Comparison of ENCODE assay signal across 26 mouse cellular contexts in genomic region chrX:115586111-115586865, GRCm38 (mm10).
DNase-seq lines count a peak whose midpoint lies in the region; ATAC-seq and TF ChIP-seq lines count a peak whose summit lies in the region.
"Had no signal": no experiment of that assay in that cellular context is flagged by ENCODE, and none has a peak within 500 bp of the region (broad histone marks: within the 10 kb centered on the region; RNA-seq: fewer than 3 reads in every experiment).

No protein-coding gene starts in this region.

- H3K36me3 ChIP-seq in hindbrain, postnatal 0 days (ENCODE audit: insufficient read depth, low read length), result no peaks in the 10 kb centered on the region
- H3K36me3 ChIP-seq in hindbrain, embryonic 14.5 days (replicated peaks; ENCODE audit: control insufficient read depth, insufficient read depth), result no peaks in the 10 kb centered on the region
- H3K36me3 ChIP-seq in intestine, embryonic 15.5 days, result no peaks in the 10 kb centered on the region
- H3K36me3 ChIP-seq: embryonic facial prominence, embryonic 15.5 days; hindbrain, embryonic 10.5 days; neural tube, embryonic 13.5 days had no signal

- no peaks in the 10 kb centered on the region for H3K27me3 ChIP-seq in hindbrain, postnatal 0 days (ENCODE audit: insufficient read depth, low read length)
- H3K27me3 ChIP-seq in hindbrain, embryonic 14.5 days (ENCODE audit: control insufficient read depth, insufficient read depth, low read length), result no peaks in the 10 kb centered on the region
- H3K27me3 ChIP-seq in intestine, embryonic 15.5 days (replicated peaks), result no peaks in the 10 kb centered on the region
- H3K27me3 ChIP-seq: embryonic facial prominence, embryonic 15.5 days; neural tube, embryonic 13.5 days had no signal

- no peak overlapping the region for H3K27ac ChIP-seq in hindbrain, postnatal 0 days
- H3K27ac ChIP-seq in hindbrain, embryonic 14.5 days, result no peak overlapping the region
- H3K27ac ChIP-seq in intestine, embryonic 15.5 days, result no peak overlapping the region
- H3K27ac ChIP-seq: embryonic facial prominence, embryonic 15.5 days; hindbrain, embryonic 10.5 days; kidney, postnatal 0 days; liver, embryonic 14.5 days; neural tube, embryonic 13.5 days had no signal

- H3K9ac ChIP-seq in hindbrain, postnatal 0 days (replicated peaks; ENCODE audit: low read length), result no peak overlapping the region
- H3K9ac ChIP-seq in hindbrain, embryonic 14.5 days, result no peak overlapping the region
- H3K9ac ChIP-seq in intestine, embryonic 15.5 days, result no peak overlapping the region
- H3K9ac ChIP-seq: embryonic facial prominence, embryonic 15.5 days; liver, embryonic 14.5 days; neural tube, embryonic 13.5 days had no signal

- no peaks in the 10 kb centered on the region for H3K4me1 ChIP-seq in hindbrain, postnatal 0 days (ENCODE audit: insufficient read depth, low read length)
- no peaks in the 10 kb centered on the region for H3K4me1 ChIP-seq in hindbrain, embryonic 14.5 days (replicated peaks; ENCODE audit: control insufficient read depth, insufficient read depth, low read length)
- H3K4me1 ChIP-seq in intestine, embryonic 15.5 days (replicated peaks), result no peaks in the 10 kb centered on the region
- H3K4me1 ChIP-seq: embryonic facial prominence, embryonic 15.5 days; hindbrain, embryonic 10.5 days; neural tube, embryonic 13.5 days had no signal

- no peak for TF ChIP-seq CTCF in hindbrain, postnatal 0 days (IDR thresholded peaks at IDR 0.05; ENCODE audit: low read depth)

- no peaks in the 10 kb centered on the region for H3K9me3 ChIP-seq in hindbrain, postnatal 0 days (ENCODE audit: low read length)
- H3K9me3 ChIP-seq in hindbrain, embryonic 14.5 days (ENCODE audit: control insufficient read depth, low read length), result no peaks in the 10 kb centered on the region
- no peaks in the 10 kb centered on the region for H3K9me3 ChIP-seq in intestine, embryonic 15.5 days
- H3K9me3 ChIP-seq: embryonic facial prominence, embryonic 15.5 days; hindbrain, embryonic 10.5 days; neural tube, embryonic 13.5 days had no signal

- 73% methylated on average over 15 of the region's 15 CpGs for WGBS in hindbrain, postnatal 0 days
- WGBS in hindbrain, embryonic 14.5 days, result 86% methylated on average over 15 of the region's 15 CpGs
- 84% methylated on average over 15 of the region's 15 CpGs for WGBS in intestine, embryonic 15.5 days

- peak; percentile 73 to 76 for DNase-seq in cerebellum, postnatal 14 days
- DNase-seq in hindbrain, postnatal 0 days (ENCODE audit: low spot score), result peak; percentile 36
- no peak for DNase-seq in hindbrain, embryonic 14.5 days (ENCODE audit: low spot score)
- peak; percentile 24 for DNase-seq in 416B (ENCODE audit: low read depth)
- DNase-seq in MN1 (ENCODE audit: low spot score), result peak; percentile 34
- DNase-seq in adrenal gland, adult 18-20 months (ENCODE audit: low spot score in 2 of 2), result no peak
- DNase-seq: adrenal gland, postnatal 25 days; B cell, adult 2 months; gastrocnemius, postnatal 14 days; heart, postnatal 14 days; kidney, adult 8-10 months; kidney, postnatal 4 days; liver; lung, adult 2 months; right cerebral cortex, postnatal 14 days had no signal

- H3K4me2 ChIP-seq in hindbrain, postnatal 0 days (ENCODE audit: low read depth, low read length), result no peak overlapping the region
- no peak overlapping the region for H3K4me2 ChIP-seq in hindbrain, embryonic 14.5 days (replicated peaks)
- no peak overlapping the region for H3K4me2 ChIP-seq in intestine, embryonic 15.5 days (replicated peaks)
- H3K4me2 ChIP-seq: embryonic facial prominence, embryonic 15.5 days; midbrain, embryonic 11.5 days; neural tube, embryonic 13.5 days had no signal

- no peak for ATAC-seq in cerebellum, adult (ENCODE audit: insufficient number of reproducible peaks, low FRiP score, low TSS enrichment)
- peak; percentile 67 for ATAC-seq in hindbrain, postnatal 0 days
- ATAC-seq in hindbrain, embryonic 14.5 days (ENCODE audit: low FRiP score), result no peak
- ATAC-seq in intestine, embryonic 15.5 days, result no peak
- ATAC-seq: forebrain, embryonic 14.5 days; hindbrain, embryonic 16.5 days; intestine, embryonic 16.5 days had no signal

- no peak overlapping the region for H3K4me3 ChIP-seq in hindbrain, postnatal 0 days (ENCODE audit: low read length)
- H3K4me3 ChIP-seq in hindbrain, embryonic 14.5 days (replicated peaks; ENCODE audit: low read length), result no peak overlapping the region
- no peak overlapping the region for H3K4me3 ChIP-seq in intestine, embryonic 15.5 days (replicated peaks)
- H3K4me3 ChIP-seq: embryonic facial prominence, embryonic 15.5 days; hindbrain, embryonic 10.5 days; neural tube, embryonic 13.5 days had no signal

Comparison
In these comparisons a context has a peak if more than half of its experiments do, and no peak if none do; other contexts are left out.
1. DNase-seq: peak in cerebellum, postnatal 14 days (2 of 2), hindbrain, postnatal 0 days (single experiment), 416B (single experiment) and MN1 (single experiment); none in hindbrain, embryonic 14.5 days (single experiment) and adrenal gland, adult 18-20 months (0 of 2).